Mouse (Mus musculus) stomach, postnatal 0 days (tissue): ENCODE measurements around the gene Gm8439. TPM values are rescaled to one million over a fixed set of nuclear protein-coding genes. Genes with fewer than 3 reads are reported as not detected.

Source experiments
- ATAC-seq: fragments of 200-750 bp; cut with Nextera tagmentation; 2 replicates; pipeline ENCODE4 v1.8.0; 2017; ENCODE audit not compliant: low FRiP score, low TSS enrichment
- DNase-seq: peaks from one replicate; pipeline ENCODE4 v3.0.0-alpha.2; 2016; ENCODE audit warnings: low spot score
- H3K27ac ChIP-seq: fragments of 300-500 bp; sonication (generic); replicated peaks from 2 replicates; pipeline ENCODE4 v1.5.1; 2014; ENCODE audit warnings: mild to moderate bottlenecking, control low read depth
- H3K27me3 ChIP-seq: fragments of 300-500 bp; sonication (generic); 2 replicates; pipeline ENCODE4 v1.6.1; 2014; ENCODE audit warnings: low read length; ENCODE audit not compliant: control insufficient read depth, insufficient read depth
- H3K36me3 ChIP-seq: fragments of 300-500 bp; sonication (generic); 2 replicates; pipeline ENCODE4 v1.6.1; 2014; ENCODE audit warnings: low read length, mixed read lengths; ENCODE audit not compliant: control insufficient read depth, insufficient read depth
- H3K4me1 ChIP-seq: fragments of 300-500 bp; sonication (generic); replicated peaks from 2 replicates; pipeline ENCODE4 v1.6.1; 2014; ENCODE audit warnings: antibody characterized with exemption; ENCODE audit not compliant: control insufficient read depth, insufficient read depth
- H3K4me2 ChIP-seq: fragments of 300-500 bp; sonication (generic); replicated peaks from 2 replicates; pipeline ENCODE4 v1.6.1; 2014; ENCODE audit warnings: low read depth, mild to moderate bottlenecking, control low read depth, moderate library complexity
- H3K4me3 ChIP-seq: fragments of 300-500 bp; sonication (generic); 2 replicates; pipeline ENCODE4 v1.5.1; 2014; ENCODE audit warnings: low read depth, low read length, control low read depth
- H3K9ac ChIP-seq: fragments of 300-500 bp; sonication (generic); 2 replicates; pipeline ENCODE4 v1.6.1; 2014; ENCODE audit warnings: mild to moderate bottlenecking, low read length, control low read depth, mixed read lengths
- H3K9me3 ChIP-seq: fragments of 300-500 bp; sonication (generic); 2 replicates; pipeline ENCODE4 v1.6.1; 2016; ENCODE audit warnings: low read length; ENCODE audit not compliant: control insufficient read depth
- CTCF ChIP-seq: IDR thresholded peaks from 2 replicates; pipeline ENCODE4 v1.5.1; 2016; ENCODE audit warnings: antibody characterized with exemption, low read depth, mild to moderate bottlenecking, moderate library complexity
- EP300 ChIP-seq: optimal IDR thresholded peaks from 2 replicates; pipeline ENCODE3; 2016; ENCODE audit warnings: antibody characterized with exemption
- WGBS: fragments of 180-500 bp; shearing (Covaris S2); extraction: QIAGEN DNeasy Blood & Tissue Kit; methylation state at CpG from one replicate; pipeline ENCODE4 v1.1.7; 2014; 5-methylcytosine and 5-hydroxymethylcytosine counted together
- polyA plus RNA-seq: library from polyadenylated mRNA; unstranded; fragments of >200 nt; fragmentation: Nextera tagmentation; extraction: Ambion mirVana; gene quantifications from 2 replicates; pipeline ENCODE4 v1.2.1, GENCODE M21; 2015

Gene Gm8439
- polyA plus RNA-seq, 1 experiment from 2014 or later, result not detected

GRCm38 (mm10) chr4:120631828-120632227, 43.3 kb downstream of the Gm8439 start:
- Histone ChIP-seq H3K4me3 (no peak overlapping the region), H3K9me3 (no peaks in the 10 kb centered on the region), H3K4me1 (no peaks in the 10 kb centered on the region), H3K27me3 (no peaks in the 10 kb centered on the region), H3K4me2 (no peak overlapping the region), H3K9ac (no peak overlapping the region), H3K27ac (no peak overlapping the region), H3K36me3 (no peaks in the 10 kb centered on the region)
- ATAC-seq, result no peak
- TF ChIP-seq CTCF (no peak), EP300 (no peak)
- DNase-seq, result no peak
- 58% methylated on average over 6 of the region's 6 CpGs for WGBS

GRCm38 (mm10) chr4:120635351-120635750, 46.8 kb downstream of the Gm8439 start:
- Histone ChIP-seq H3K4me1 (no peaks in the 10 kb centered on the region), H3K4me2 (no peak overlapping the region), H3K27me3 (no peaks in the 10 kb centered on the region), H3K27ac (no peak overlapping the region), H3K9ac (no peak overlapping the region), H3K36me3 (no peaks in the 10 kb centered on the region), H3K9me3 (no peaks in the 10 kb centered on the region), H3K4me3 (no peak overlapping the region)
- WGBS, result 71% methylated on average over 2 of the region's 2 CpGs
- ATAC-seq (no peak), DNase-seq (no peak)
- TF ChIP-seq CTCF (no peak), EP300 (no peak)

GRCm38 (mm10) chr4:120641946-120642345, 53.4 kb downstream of the Gm8439 start:
- Histone ChIP-seq H3K27ac (no peak overlapping the region), H3K4me1 (no peaks in the 10 kb centered on the region), H3K9ac (no peak overlapping the region), H3K9me3 (no peaks in the 10 kb centered on the region), H3K27me3 (no peaks in the 10 kb centered on the region), H3K36me3 (no peaks in the 10 kb centered on the region), H3K4me2 (no peak overlapping the region), H3K4me3 (no peak overlapping the region)
- TF ChIP-seq CTCF (no peak), EP300 (no peak)
- DNase-seq (no peak), ATAC-seq (no peak)
- WGBS, result 86% methylated on average over 6 of the region's 6 CpGs

GRCm38 (mm10) chr4:120643899-120644298, 55.4 kb downstream of the Gm8439 start:
- DNase-seq (no peak), ATAC-seq (no peak)
- Histone ChIP-seq H3K9ac (no peak overlapping the region), H3K36me3 (no peaks in the 10 kb centered on the region), H3K27me3 (no peaks in the 10 kb centered on the region), H3K4me2 (no peak overlapping the region), H3K27ac (no peak overlapping the region), H3K9me3 (no peaks in the 10 kb centered on the region), H3K4me1 (no peaks in the 10 kb centered on the region), H3K4me3 (no peak overlapping the region)
- TF ChIP-seq CTCF (no peak), EP300 (no peak)
- 80% methylated on average over 3 of the region's 3 CpGs for WGBS

- Histone ChIP-seq H3K27me3 (no peaks in the 10 kb centered on the region), H3K4me3 (peak overlapping the region; percentile 39), H3K4me1 (no peaks in the 10 kb centered on the region), H3K9ac (peak overlapping the region; percentile 31; the same call in 1 of the 2 replicates), H3K4me2 (peak overlapping the region; percentile 66), H3K36me3 (no peaks in the 10 kb centered on the region), H3K27ac (no peak overlapping the region), H3K9me3 (no peaks in the 10 kb centered on the region)
- DNase-seq, result peak; percentile 42
- WGBS, result 6% methylated on average over 46 of the region's 55 CpGs
- ATAC-seq, result no peak
- TF ChIP-seq CTCF (no peak), EP300 (no peak)
Measured at GRCm38 (mm10) chr4:120649369-120650207, 61.0 kb downstream of the Gm8439 start.

GRCm38 (mm10) chr4:120650208-120650592, 61.7 kb downstream of the Gm8439 start:
- H3K27me3 ChIP-seq, result no peaks in the 10 kb centered on the region
- no peak for ATAC-seq
- 19% methylated on average over 7 of the region's 7 CpGs for WGBS

More at GRCm38 (mm10) chr4:120650208-120650592, 61.7 kb downstream of the Gm8439 start:
- no peak for DNase-seq
- TF ChIP-seq EP300, result no peak
- TF ChIP-seq CTCF, result no peak
- Histone ChIP-seq H3K4me3 (peak overlapping the region; percentile 39), H3K4me2 (peak overlapping the region; percentile 66), H3K27ac (no peak overlapping the region), H3K36me3 (no peaks in the 10 kb centered on the region), H3K9ac (no peak overlapping the region), H3K9me3 (no peaks in the 10 kb centered on the region), H3K4me1 (no peaks in the 10 kb centered on the region)
